Mouse (Mus musculus) NIH3T3 (cell line): ENCODE data around the gene Slc19a1.

ENCODE experiments used
- DNase-seq: peaks from one replicate; pipeline ENCODE4 v3.0.0-alpha.2; 2012; ENCODE audit warnings: low read depth

The Slc19a1 gene

GRCm38 (mm10) chr10:77033323-77034025 is 1.4 kb downstream of the Slc19a1 start:
- peak; percentile 73 for DNase-seq

- DNase-seq, result no peak
Measured at GRCm38 (mm10) chr10:77035487-77035886, 3.4 kb downstream of the Slc19a1 start.

- DNase-seq, result no peak
Measured at GRCm38 (mm10) chr10:77038579-77039174, 6.6 kb downstream of the Slc19a1 start.

- DNase-seq, result no peak
Measured at GRCm38 (mm10) chr10:77048196-77048595, 16.2 kb downstream of the Slc19a1 start.

GRCm38 (mm10) chr10:77048606-77049005 is 16.6 kb downstream of the Slc19a1 start:
- no peak for DNase-seq

GRCm38 (mm10) chr10:77056768-77057167 is 24.7 kb downstream of the Slc19a1 start:
- DNase-seq, result peak; percentile 46

GRCm38 (mm10) chr10:77061426-77061825 is 29.4 kb downstream of the Slc19a1 start:
- DNase-seq, result peak; percentile 32

- DNase-seq, result peak; percentile 48
Measured at GRCm38 (mm10) chr10:77062393-77063010, 30.5 kb downstream of the Slc19a1 start.

- DNase-seq, result no peak
Measured at GRCm38 (mm10) chr10:77064239-77064638, 32.2 kb downstream of the Slc19a1 start.

GRCm38 (mm10) chr10:77064659-77065058 is 32.6 kb downstream of the Slc19a1 start:
- DNase-seq, result no peak

GRCm38 (mm10) chr10:77068469-77068868 is 36.4 kb downstream of the Slc19a1 start:
- DNase-seq, result no peak

GRCm38 (mm10) chr10:77070072-77070471 is 38.0 kb downstream of the Slc19a1 start:
- DNase-seq, result peak; percentile 86

GRCm38 (mm10) chr10:77074276-77074974 is 42.4 kb downstream of the Slc19a1 start:
- no peak for DNase-seq

- no peak for DNase-seq
Measured at GRCm38 (mm10) chr10:77078456-77078855, 46.4 kb downstream of the Slc19a1 start.

- DNase-seq, result no peak
Measured at GRCm38 (mm10) chr10:77078961-77079360, 46.9 kb downstream of the Slc19a1 start.

- peak; percentile 94 for DNase-seq
Measured at GRCm38 (mm10) chr10:77082453-77082852, 50.4 kb downstream of the Slc19a1 start.

GRCm38 (mm10) chr10:77082921-77083320 is 50.9 kb downstream of the Slc19a1 start:
- DNase-seq, result no peak

GRCm38 (mm10) chr10:77084568-77084967 is 52.5 kb downstream of the Slc19a1 start:
- DNase-seq, result peak; percentile 42

GRCm38 (mm10) chr10:77089336-77089735 is 57.3 kb downstream of the Slc19a1 start:
- peak; percentile 85 for DNase-seq

GRCm38 (mm10) chr10:77090063-77090462 is 58.0 kb downstream of the Slc19a1 start:
- no peak for DNase-seq

GRCm38 (mm10) chr10:77091538-77092097 is 59.6 kb downstream of the Slc19a1 start:
- DNase-seq, result no peak

GRCm38 (mm10) chr10:77093817-77094216 is 61.8 kb downstream of the Slc19a1 start:
- DNase-seq, result no peak
